Mouse (Mus musculus): ENCODE measurements around the gene Oasl2. TPM values are rescaled to one million over a fixed set of nuclear protein-coding genes. Genes with fewer than 3 reads are reported as not detected.
A peak's percentile ranks its signal among the peaks of the same experiment; 100 is the strongest.
"Not testable (repeated sequence)": the region's sequence is repeated elsewhere in the genome, so short reads cannot be mapped to it uniquely, and the experiment has no call there.

Oasl2 gene
- 0.70 and 1.2 TPM in 2 replicates for polyA plus RNA-seq (2016; fragmentation: Nextera tagmentation; extraction: Ambion mirVana)

DNA sequence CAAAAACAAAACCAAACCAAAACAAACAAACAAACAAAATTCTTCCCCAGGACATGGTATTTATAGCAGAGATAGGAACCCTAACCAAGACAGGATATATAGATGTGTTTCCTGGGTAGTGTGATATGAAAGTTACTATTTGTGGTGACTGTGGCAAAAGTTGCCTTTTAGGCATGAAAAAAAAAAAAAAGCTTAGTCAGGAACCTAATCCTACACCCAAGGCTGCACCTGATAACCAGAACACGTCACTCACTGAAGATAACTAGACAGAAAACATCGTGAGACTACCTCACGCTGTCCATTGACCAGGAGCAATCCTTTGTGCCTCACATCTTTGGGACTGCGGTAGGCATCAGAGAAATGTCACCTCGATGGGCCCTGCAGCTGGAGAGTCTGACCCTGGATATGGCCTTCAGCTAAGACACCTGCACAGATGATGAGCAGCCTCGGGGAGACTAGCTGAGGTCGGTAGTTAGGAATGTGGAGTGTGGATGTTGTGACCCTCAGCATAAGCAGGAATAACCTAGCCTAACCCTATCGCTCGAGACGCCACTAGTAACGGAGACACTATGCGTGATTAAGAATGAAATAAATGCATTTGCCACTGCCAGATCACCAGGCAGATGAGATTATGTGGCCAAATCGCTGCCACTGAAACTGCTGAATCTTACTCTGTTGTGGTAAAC, at the start of gene Oasl2:
Oasl2 (plus strand) TSS at position 249 of the 686 bp plus-strand sequence.
- Histone ChIP-seq H3K27ac (0 out of 2 replicates have a peak within 1 kb of the TSS, but pooled peaks have one; percentile 42), H3K9me3 (no peaks in the 10 kb centered on the region), H3K4me3 (peak within 1 kb of the TSS; percentile 0; the same call in 1 of the 2 replicates), H3K27me3 (ENCODE audit: insufficient read depth, poor library complexity, severe bottlenecking) (no peaks in the 10 kb centered on the region), H3K4me1 (replicated peaks) (peaks cover 9% of the 10 kb centered on the region), H3K36me3 (no peaks in the 10 kb centered on the region)
- DNase-seq (ENCODE audit: low spot score), result no peak
- WGBS, result 66% methylated on average over 13 of the region's 13 CpGs

GRCm38 (mm10) chr5:114851565-114852236, 45.0 kb upstream of the Oasl2 start:
- Histone ChIP-seq H3K27me3 (ENCODE audit: insufficient read depth, poor library complexity, severe bottlenecking) (0 out of 2 replicates have a peak, but pooled peaks cover 1% of the 10 kb centered on the region), H3K36me3 (no peaks in the 10 kb centered on the region), H3K9me3 (no peaks in the 10 kb centered on the region), H3K4me1 (replicated peaks) (no peaks in the 10 kb centered on the region), H3K27ac (no peak overlapping the region), H3K4me3 (no peak overlapping the region)
- WGBS, result 85% methylated on average over 20 of the region's 20 CpGs
- no peak for DNase-seq (ENCODE audit: low spot score)

GRCm38 (mm10) chr5:114853364-114853763, 43.4 kb upstream of the Oasl2 start, which contains the start of gene 4930519G04Rik:
Gene 4930519G04Rik, plus strand, starts transcription at chr5:114853664.
- H3K9me3 ChIP-seq; H3K4me3 ChIP-seq; H3K36me3 ChIP-seq; H3K27ac ChIP-seq; H3K4me1 ChIP-seq (replicated peaks); DNase-seq (ENCODE audit: low spot score): not testable (repeated sequence)
- peaks cover 12% of the 10 kb centered on the region for H3K27me3 ChIP-seq (ENCODE audit: insufficient read depth, poor library complexity, severe bottlenecking)
- 77% methylated on average over 3 of the region's 5 CpGs for WGBS

DNA sequence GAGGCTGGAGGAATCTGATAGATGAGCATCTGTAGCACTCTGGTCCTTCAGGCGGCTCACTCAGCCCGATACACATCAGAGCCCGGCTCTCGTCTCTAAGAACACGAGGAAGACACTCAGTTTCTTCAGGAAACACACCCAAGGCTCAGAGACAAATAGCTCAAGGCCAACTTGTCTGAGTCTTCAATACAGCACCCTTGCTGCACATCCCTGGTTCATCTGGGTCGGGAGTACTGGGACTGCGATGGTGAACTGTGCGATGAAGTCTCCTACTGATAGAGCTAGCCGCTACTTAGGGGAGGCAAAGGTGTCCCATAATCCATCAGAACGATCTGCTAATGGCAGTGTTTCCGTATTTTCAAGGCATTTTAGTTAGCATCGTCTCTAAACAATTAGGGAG, 38.2 kb upstream of the Oasl2 start, which contains the start of gene Gm9936:
Gm9936 (minus strand) TSS at position 101 of the 400 bp plus-strand sequence.
- DNase-seq (ENCODE audit: low spot score), result no peak
- Histone ChIP-seq H3K27ac (peak within 1 kb of the TSS; percentile 78), H3K4me1 (replicated peaks) (peaks cover 15% of the 10 kb centered on the region; the same call in 1 of the 2 replicates), H3K9me3 (no peaks in the 10 kb centered on the region), H3K27me3 (ENCODE audit: insufficient read depth, poor library complexity, severe bottlenecking) (peaks cover 22% of the 10 kb centered on the region), H3K4me3 (peak within 1 kb of the TSS; percentile 53), H3K36me3 (no peaks in the 10 kb centered on the region)
- WGBS, result 85% methylated on average over 12 of the region's 12 CpGs

GRCm38 (mm10) chr5:114859253-114859652, 37.5 kb upstream of the Oasl2 start:
- 6% methylated on average over 18 of the region's 18 CpGs for WGBS
- Histone ChIP-seq H3K4me1 (replicated peaks) (peaks cover 15% of the 10 kb centered on the region; the same call in 1 of the 2 replicates), H3K36me3 (no peaks in the 10 kb centered on the region), H3K9me3 (no peaks in the 10 kb centered on the region), H3K27me3 (ENCODE audit: insufficient read depth, poor library complexity, severe bottlenecking) (peaks cover 22% of the 10 kb centered on the region), H3K27ac (peak overlapping the region; percentile 78), H3K4me3 (peak overlapping the region; percentile 53)
- peak; percentile 86 for DNase-seq (ENCODE audit: low spot score)

DNA sequence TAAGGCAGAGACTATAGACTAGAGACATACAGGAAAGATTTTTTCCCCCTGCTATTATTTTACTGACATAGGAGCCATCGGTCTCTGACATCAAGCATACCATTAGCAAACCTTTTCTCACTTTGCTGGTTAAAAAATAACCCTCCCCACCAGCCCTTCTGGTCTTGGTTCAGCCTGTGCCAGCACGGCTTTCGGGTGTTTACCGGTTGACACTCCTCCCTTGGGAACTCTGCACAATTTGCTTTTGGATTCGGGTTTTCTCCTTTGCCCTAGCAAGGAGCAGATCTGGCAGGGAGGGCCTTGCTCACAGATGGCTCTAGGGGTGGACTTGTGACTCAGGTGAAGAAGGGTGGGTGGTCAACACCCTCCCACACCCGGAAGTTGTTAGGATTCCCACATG, 35.0 kb upstream of the Oasl2 start:
- Histone ChIP-seq H3K9me3 (no peaks in the 10 kb centered on the region), H3K4me3 (no peak overlapping the region), H3K36me3 (no peaks in the 10 kb centered on the region), H3K27ac (no peak overlapping the region), H3K27me3 (ENCODE audit: insufficient read depth, poor library complexity, severe bottlenecking) (peaks cover 20% of the 10 kb centered on the region), H3K4me1 (replicated peaks) (peaks cover 19% of the 10 kb centered on the region; the same call in 1 of the 2 replicates)
- DNase-seq (ENCODE audit: low spot score), result no peak
- 84% methylated on average over 6 of the region's 6 CpGs for WGBS

DNA sequence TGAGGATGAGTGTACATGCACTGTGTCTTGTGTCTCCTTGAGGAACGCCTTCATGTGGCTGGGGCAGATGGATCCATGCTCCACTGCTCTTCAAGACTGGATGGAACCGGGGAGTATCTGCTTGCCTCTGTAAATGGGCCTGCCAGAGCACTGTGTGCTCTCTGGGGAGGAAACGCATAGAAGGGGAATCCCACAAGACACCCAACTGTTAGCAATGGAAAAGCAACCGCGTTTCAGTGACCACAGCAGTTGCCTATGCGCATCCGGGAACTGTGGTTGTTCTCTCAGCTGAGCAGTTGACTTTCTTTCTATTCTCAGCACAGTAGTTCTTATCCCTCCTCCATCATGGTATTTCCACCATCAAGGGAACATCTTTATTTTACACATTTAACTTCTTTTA, 31.9 kb upstream of the Oasl2 start:
- H3K4me3 ChIP-seq, result no peak overlapping the region
- DNase-seq (ENCODE audit: low spot score), result no peak
- peaks cover 10% of the 10 kb centered on the region; the same call in 1 of the 2 replicates for H3K4me1 ChIP-seq (replicated peaks)
- H3K9me3 ChIP-seq, result peaks cover 14% of the 10 kb centered on the region
- peaks cover 5% of the 10 kb centered on the region; the same call in 1 of the 2 replicates for H3K27me3 ChIP-seq (ENCODE audit: insufficient read depth, poor library complexity, severe bottlenecking)
- no peak overlapping the region for H3K27ac ChIP-seq
- H3K36me3 ChIP-seq, result peaks cover 3% of the 10 kb centered on the region; the same call in 1 of the 2 replicates
- WGBS, result 78% methylated on average over 7 of the region's 7 CpGs

- no peak for DNase-seq (ENCODE audit: low spot score)
- Histone ChIP-seq H3K27me3 (ENCODE audit: insufficient read depth, poor library complexity, severe bottlenecking) (no peaks in the 10 kb centered on the region; the same call in 1 of the 2 replicates), H3K36me3 (peaks cover 3% of the 10 kb centered on the region; the same call in 1 of the 2 replicates), H3K4me1 (replicated peaks) (peaks cover 10% of the 10 kb centered on the region; the same call in 1 of the 2 replicates), H3K27ac (no peak overlapping the region), H3K4me3 (no peak overlapping the region), H3K9me3 (peaks cover 14% of the 10 kb centered on the region)
- WGBS, result 91% methylated on average over 12 of the region's 12 CpGs
Observed at GRCm38 (mm10) chr5:114865279-114865678, 31.5 kb upstream of the Oasl2 start.

GRCm38 (mm10) chr5:114875858-114876257, 20.9 kb upstream of the Oasl2 start:
- Histone ChIP-seq H3K27ac (no peak overlapping the region; the same call in 1 of the 2 replicates), H3K4me1 (replicated peaks) (peaks cover 31% of the 10 kb centered on the region), H3K4me3 (no peak overlapping the region), H3K9me3 (no peaks in the 10 kb centered on the region), H3K36me3 (no peaks in the 10 kb centered on the region), H3K27me3 (ENCODE audit: insufficient read depth, poor library complexity, severe bottlenecking) (no peaks in the 10 kb centered on the region)
- DNase-seq (ENCODE audit: low spot score), result no peak
- 64% methylated on average over 6 of the region's 6 CpGs for WGBS

- Histone ChIP-seq H3K27me3 (ENCODE audit: insufficient read depth, poor library complexity, severe bottlenecking) (no peaks in the 10 kb centered on the region), H3K36me3 (no peaks in the 10 kb centered on the region), H3K9me3 (no peaks in the 10 kb centered on the region), H3K4me1 (replicated peaks) (peaks cover 31% of the 10 kb centered on the region), H3K27ac (no peak overlapping the region), H3K4me3 (no peak overlapping the region)
- 35% methylated on average over 6 of the region's 6 CpGs for WGBS
- no peak for DNase-seq (ENCODE audit: low spot score)
Observed at GRCm38 (mm10) chr5:114876331-114876730, 20.4 kb upstream of the Oasl2 start.

- H3K4me1 ChIP-seq (replicated peaks), result peaks cover 31% of the 10 kb centered on the region
- H3K4me3 ChIP-seq, result no peak overlapping the region
- no peaks in the 10 kb centered on the region for H3K27me3 ChIP-seq (ENCODE audit: insufficient read depth, poor library complexity, severe bottlenecking)
- no peaks in the 10 kb centered on the region for H3K9me3 ChIP-seq
- DNase-seq (ENCODE audit: low spot score), result no peak
- WGBS, result 65% methylated on average over 7 of the region's 7 CpGs
- H3K27ac ChIP-seq, result no peak overlapping the region
- H3K36me3 ChIP-seq, result no peaks in the 10 kb centered on the region
Observed at GRCm38 (mm10) chr5:114877487-114877886, 19.2 kb upstream of the Oasl2 start.

DNA sequence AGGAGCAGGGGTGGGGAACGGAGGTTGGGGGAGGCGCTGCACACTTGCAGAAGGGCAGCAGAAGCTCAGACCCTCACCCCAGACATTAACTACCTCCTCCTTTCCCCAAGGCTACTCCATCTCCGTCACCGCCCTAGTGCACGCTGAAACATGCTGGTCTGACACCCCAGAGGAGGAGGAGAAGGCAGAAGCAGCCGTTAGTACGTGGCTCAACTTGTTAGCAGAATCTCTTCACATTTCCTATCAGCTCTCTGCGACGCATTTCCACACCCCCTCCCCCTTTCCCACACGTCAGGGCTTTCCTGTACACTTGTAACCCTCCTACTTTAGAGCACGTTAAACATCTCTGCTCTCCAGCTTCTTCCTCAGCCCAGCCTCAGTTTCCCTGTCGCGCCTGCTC, 17.3 kb upstream of the Oasl2 start:
- H3K36me3 ChIP-seq, result no peaks in the 10 kb centered on the region
- 71% methylated on average over 13 of the region's 13 CpGs for WGBS
- no peaks in the 10 kb centered on the region for H3K9me3 ChIP-seq
- DNase-seq (ENCODE audit: low spot score), result no peak
- H3K27ac ChIP-seq, result no peak overlapping the region
- H3K27me3 ChIP-seq (ENCODE audit: insufficient read depth, poor library complexity, severe bottlenecking), result no peaks in the 10 kb centered on the region
- no peak overlapping the region for H3K4me3 ChIP-seq
- peaks cover 31% of the 10 kb centered on the region for H3K4me1 ChIP-seq (replicated peaks)

DNA sequence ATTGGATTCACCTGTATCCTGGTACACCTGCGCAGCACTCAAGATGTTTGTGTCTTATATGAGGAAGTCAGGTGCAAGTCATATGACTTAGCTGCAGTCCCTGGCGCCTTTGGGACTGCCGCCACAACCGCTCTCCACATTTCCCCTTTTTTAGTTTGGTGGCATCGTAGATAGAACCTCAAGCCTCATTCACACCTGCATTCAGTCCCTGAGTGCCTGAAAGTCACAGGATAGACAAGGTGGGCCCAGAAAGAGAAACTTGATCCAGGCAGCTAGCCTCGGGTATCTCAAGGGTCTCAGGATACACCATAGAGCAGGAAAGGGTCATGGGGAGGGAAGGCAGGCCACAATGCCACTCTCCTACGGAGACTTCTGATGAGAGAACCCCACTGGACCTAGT, 14.4 kb upstream of the Oasl2 start:
- peaks cover 14% of the 10 kb centered on the region for H3K4me1 ChIP-seq (replicated peaks)
- H3K27me3 ChIP-seq (ENCODE audit: insufficient read depth, poor library complexity, severe bottlenecking); H3K36me3 ChIP-seq; H3K4me3 ChIP-seq; H3K27ac ChIP-seq; DNase-seq (ENCODE audit: low spot score); H3K9me3 ChIP-seq: not testable (repeated sequence)
- WGBS, result 85% methylated on average over 7 of the region's 7 CpGs
